Mouse (Mus musculus) forebrain, embryonic 11.5 days (tissue): ENCODE measurements around the gene Stkld1. TPM values are rescaled to one million over a fixed set of nuclear protein-coding genes. Genes with fewer than 3 reads are reported as not detected.

Source experiments
- ATAC-seq: fragments of 200-750 bp; cut with Nextera tagmentation; replicated peaks from 2 replicates; pipeline ENCODE4 v1.8.0; 2017; ENCODE audit warnings: moderate TSS enrichment; ENCODE audit not compliant: low FRiP score
- DNase-seq: peaks from one replicate; pipeline ENCODE4 v3.0.0-alpha.2; 2017; ENCODE audit warnings: low spot score
- H3K27ac ChIP-seq: fragments of 300-500 bp; sonication (generic); 2 replicates; pipeline ENCODE4 v1.5.1; 2014; ENCODE audit warnings: low read depth, low read length
- H3K27me3 ChIP-seq: fragments of 300-500 bp; sonication (generic); 2 replicates; pipeline ENCODE4 v1.6.1; 2014; ENCODE audit warnings: mild to moderate bottlenecking, low read length, mixed read lengths; ENCODE audit not compliant: control insufficient read depth, insufficient read depth
- H3K36me3 ChIP-seq: fragments of 300-500 bp; sonication (generic); 2 replicates; pipeline ENCODE4 v1.6.1; 2014; ENCODE audit warnings: mild to moderate bottlenecking, low read length, moderate library complexity, mixed read lengths; ENCODE audit not compliant: control insufficient read depth, insufficient read depth
- H3K4me1 ChIP-seq: fragments of 300-500 bp; sonication (generic); replicated peaks from 2 replicates; pipeline ENCODE4 v1.6.1; 2014; ENCODE audit warnings: low read length, mixed read lengths; ENCODE audit not compliant: control insufficient read depth, insufficient read depth
- H3K4me2 ChIP-seq: fragments of 300-500 bp; sonication (generic); 2 replicates; pipeline ENCODE4 v1.6.1; 2014; ENCODE audit warnings: low read depth, mild to moderate bottlenecking, low read length, moderate library complexity, mixed read lengths; ENCODE audit not compliant: severe bottlenecking
- H3K4me3 ChIP-seq: fragments of 300-500 bp; sonication (generic); 2 replicates; pipeline ENCODE4 v1.5.1; 2014; ENCODE audit warnings: low read depth, low read length
- H3K9ac ChIP-seq: fragments of 300-500 bp; sonication (generic); 2 replicates; pipeline ENCODE4 v1.6.1; 2014; ENCODE audit warnings: low read length
- H3K9me3 ChIP-seq: fragments of 300-500 bp; sonication (generic); 2 replicates; pipeline ENCODE4 v1.6.1; 2016; ENCODE audit warnings: low read length, mixed read lengths; ENCODE audit not compliant: control insufficient read depth
- WGBS: fragments of 180-500 bp; shearing (Covaris S2); extraction: QIAGEN DNeasy Blood & Tissue Kit; methylation state at CpG from one replicate; pipeline ENCODE4 v1.1.7; 2014; 5-methylcytosine and 5-hydroxymethylcytosine counted together
- polyA plus RNA-seq: library from polyadenylated mRNA; unstranded; fragments of >200 nt; fragmentation: Nextera tagmentation; extraction: Ambion mirVana; gene quantifications from 2 replicates; pipeline ENCODE4 v1.2.1, GENCODE M21; 2014

The Stkld1 gene
- polyA plus RNA-seq, 1 experiment from 2014 or later, result 0.11 TPM

DNA sequence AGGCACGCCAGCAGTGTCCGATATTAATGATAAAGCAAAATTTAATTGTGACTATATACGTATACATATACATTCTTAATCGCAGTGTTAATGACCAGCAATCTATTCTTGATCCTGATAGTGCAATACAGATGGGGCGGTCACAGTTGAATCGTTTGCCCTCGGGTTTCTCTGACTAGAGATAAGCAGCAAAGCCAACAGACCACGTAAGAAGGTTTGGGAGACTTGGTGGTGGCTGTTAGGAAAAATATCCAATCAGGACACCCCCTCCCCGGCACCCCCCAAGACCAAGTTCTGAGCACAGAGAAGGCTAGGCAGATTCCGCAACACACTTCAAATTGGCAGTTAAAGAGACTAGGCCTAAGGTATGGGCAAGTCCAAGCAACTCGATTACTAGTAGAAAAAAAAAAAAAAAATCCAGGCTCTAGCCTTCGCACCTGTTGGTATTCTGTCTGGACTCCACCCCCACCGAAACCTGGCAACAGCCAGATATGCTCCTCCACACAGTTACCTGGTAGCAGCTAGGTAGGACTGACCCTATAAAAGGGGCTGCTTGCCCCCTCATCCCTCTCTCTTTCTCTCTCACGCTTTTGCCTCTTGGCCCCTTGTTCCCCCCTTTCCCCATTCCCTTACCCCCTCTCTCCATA is 31.0 kb downstream of the Stkld1 start:
- 18% methylated on average over 14 of the region's 14 CpGs for WGBS
- DNase-seq, result no peak
- ATAC-seq, result no peak

DNA sequence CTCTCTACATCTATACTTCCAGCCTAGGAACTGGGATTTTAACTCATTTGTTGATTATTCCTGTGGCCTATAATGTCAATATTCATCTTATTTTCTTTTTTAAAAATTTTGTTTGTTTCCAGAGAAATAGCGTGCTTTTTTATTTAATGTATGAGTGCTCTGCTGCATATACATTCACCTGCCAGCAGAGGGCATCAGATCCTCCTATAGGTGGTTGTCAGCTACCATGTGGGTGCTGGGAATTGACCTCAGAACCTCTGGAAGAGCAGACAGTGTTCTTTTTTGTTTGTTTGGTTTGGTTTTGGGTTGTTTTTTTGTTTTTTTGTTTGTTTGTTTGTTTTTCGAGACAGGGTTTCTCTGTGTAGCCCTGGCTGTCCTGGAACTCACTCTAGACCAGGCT is 33.4 kb downstream of the Stkld1 start:
- H3K9me3 ChIP-seq, result no peaks in the 10 kb centered on the region
- no peak overlapping the region for H3K27ac ChIP-seq
- H3K36me3 ChIP-seq, result no peaks in the 10 kb centered on the region
- DNase-seq (no peak), ATAC-seq (no peak)
- H3K4me2 ChIP-seq, result no peak overlapping the region
- H3K4me1 ChIP-seq, result 0 out of 2 replicates have a peak, but pooled peaks cover 4% of the 10 kb centered on the region
- no peak overlapping the region for H3K4me3 ChIP-seq
- no peak overlapping the region for H3K9ac ChIP-seq
- 78% methylated on average over 2 of the region's 2 CpGs for WGBS
- no peaks in the 10 kb centered on the region for H3K27me3 ChIP-seq

More for the DNA sequence above, 31.0 kb downstream of the Stkld1 start:
- Histone ChIP-seq H3K4me3 (peak overlapping the region; percentile 80), H3K9me3 (no peaks in the 10 kb centered on the region), H3K4me2 (peak overlapping the region; percentile 87), H3K4me1 (0 out of 2 replicates have a peak, but pooled peaks cover 4% of the 10 kb centered on the region), H3K27me3 (no peaks in the 10 kb centered on the region), H3K27ac (peak overlapping the region; percentile 92; the same call in 1 of the 2 replicates), H3K36me3 (no peaks in the 10 kb centered on the region; the same call in 1 of the 2 replicates), H3K9ac (peak overlapping the region; percentile 89)

DNA sequence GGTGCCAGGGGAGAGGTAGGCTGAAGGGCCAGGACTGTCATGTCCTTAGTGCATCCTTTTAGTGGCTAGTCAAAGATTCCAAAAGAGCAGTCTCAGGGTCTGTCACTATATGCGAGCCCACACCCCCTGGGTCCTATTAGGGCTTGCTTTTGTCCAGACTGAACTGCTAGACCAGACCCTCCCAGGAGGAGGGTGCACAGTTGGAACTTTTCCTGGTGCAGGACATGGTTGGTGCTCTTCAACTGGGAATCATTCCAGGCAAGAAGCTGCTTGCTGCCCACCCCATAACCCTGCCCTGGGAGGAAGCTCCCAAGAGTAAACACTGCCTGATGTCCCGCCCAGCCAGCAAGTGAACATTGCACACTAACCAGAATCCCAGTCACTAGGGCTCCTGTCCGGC is 39.3 kb downstream of the Stkld1 start, which contains the start of gene Adamts13:
TSS of gene Adamts13 (plus strand) at position 301 of the 400 bp plus-strand sequence.
- Histone ChIP-seq H3K27me3 (no peaks in the 10 kb centered on the region), H3K4me2 (no peak within 1 kb of the TSS), H3K27ac (no peak within 1 kb of the TSS), H3K9me3 (no peaks in the 10 kb centered on the region), H3K4me1 (no peaks in the 10 kb centered on the region), H3K9ac (no peak within 1 kb of the TSS), H3K4me3 (no peak within 1 kb of the TSS), H3K36me3 (no peaks in the 10 kb centered on the region)
- DNase-seq (no peak), ATAC-seq (no peak)
- 80% methylated on average over 3 of the region's 3 CpGs for WGBS

DNA sequence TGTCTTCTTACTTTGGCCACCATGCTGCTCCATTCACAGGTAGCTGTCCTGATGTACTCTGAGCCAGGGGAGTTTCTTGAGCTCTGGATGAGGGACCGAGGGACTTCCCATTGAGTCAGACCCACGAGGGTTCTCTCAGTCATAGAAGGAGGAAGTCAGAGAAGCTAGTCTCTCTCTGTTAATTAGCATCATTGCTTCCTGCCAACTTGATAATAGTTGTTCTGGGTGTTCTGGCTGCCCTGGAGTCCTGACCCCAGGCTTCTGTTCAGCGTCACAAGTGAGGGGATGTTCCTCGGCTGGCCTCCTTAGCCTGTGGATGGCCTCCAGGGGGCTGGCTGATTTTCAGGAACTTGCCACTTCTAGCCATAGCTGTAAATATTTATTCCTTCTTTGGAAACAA is 40.1 kb downstream of the Stkld1 start:
- H3K9me3 ChIP-seq, result no peaks in the 10 kb centered on the region
- WGBS, result 62% methylated on average over 4 of the region's 4 CpGs
- ATAC-seq, result no peak
- no peak overlapping the region for H3K4me2 ChIP-seq
- no peak overlapping the region for H3K4me3 ChIP-seq
- H3K4me1 ChIP-seq, result no peaks in the 10 kb centered on the region
- no peak for DNase-seq
- H3K27ac ChIP-seq, result no peak overlapping the region
- H3K27me3 ChIP-seq, result no peaks in the 10 kb centered on the region
- no peaks in the 10 kb centered on the region for H3K36me3 ChIP-seq
- no peak overlapping the region for H3K9ac ChIP-seq

DNA sequence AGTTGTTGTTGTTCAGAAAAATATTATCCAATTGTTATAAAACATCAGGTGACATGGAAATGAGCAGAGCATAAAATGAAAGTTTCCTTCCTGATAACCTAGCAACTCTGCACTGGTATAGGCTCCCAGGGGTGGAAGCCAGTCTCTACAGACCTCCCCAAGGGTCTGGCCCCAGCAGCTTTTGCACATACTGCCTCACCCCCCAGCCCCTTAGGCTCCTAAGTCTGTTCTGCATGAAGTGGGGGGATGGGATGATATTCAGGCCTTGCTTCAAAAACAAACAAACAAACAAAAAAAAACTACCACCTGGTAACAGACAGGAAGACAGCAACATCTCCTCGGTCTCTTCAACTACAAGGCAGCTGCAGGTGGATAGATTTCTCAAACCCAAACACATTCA is 46.5 kb downstream of the Stkld1 start:
- Histone ChIP-seq H3K9ac (no peak overlapping the region), H3K4me1 (no peaks in the 10 kb centered on the region), H3K27ac (no peak overlapping the region), H3K36me3 (no peaks in the 10 kb centered on the region), H3K4me3 (no peak overlapping the region), H3K9me3 (no peaks in the 10 kb centered on the region), H3K27me3 (no peaks in the 10 kb centered on the region), H3K4me2 (no peak overlapping the region)
- 91% methylated on average over 1 of the region's 1 CpGs for WGBS
- ATAC-seq (no peak), DNase-seq (no peak)

DNA sequence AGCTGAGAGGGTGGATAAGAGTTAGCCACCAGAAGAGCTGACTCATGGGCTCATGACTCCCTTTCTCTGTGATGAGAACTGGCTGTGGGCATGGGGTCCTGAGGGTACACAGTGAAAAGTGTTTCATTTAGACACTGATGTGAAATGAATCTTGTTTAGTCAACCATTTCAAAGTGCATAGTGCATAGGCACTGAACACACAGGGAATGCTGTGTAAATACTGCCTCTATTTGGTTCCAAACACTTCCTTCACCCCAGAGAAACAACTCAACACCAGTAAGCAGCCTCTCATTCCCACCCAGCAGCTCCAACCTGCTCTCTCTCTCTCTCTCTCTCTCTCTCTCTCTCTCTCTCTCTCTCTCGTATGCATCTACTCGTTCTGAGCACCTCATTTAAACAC is 50.3 kb downstream of the Stkld1 start:
- H3K27ac ChIP-seq, result no peak overlapping the region
- no peak for ATAC-seq
- WGBS, result 81% methylated on average over 2 of the region's 2 CpGs
- no peak overlapping the region for H3K4me2 ChIP-seq
- no peaks in the 10 kb centered on the region for H3K4me1 ChIP-seq
- H3K4me3 ChIP-seq, result no peak overlapping the region
- DNase-seq, result no peak
- H3K27me3 ChIP-seq, result no peaks in the 10 kb centered on the region
- H3K9me3 ChIP-seq, result no peaks in the 10 kb centered on the region
- H3K36me3 ChIP-seq, result no peaks in the 10 kb centered on the region
- H3K9ac ChIP-seq, result no peak overlapping the region

DNA sequence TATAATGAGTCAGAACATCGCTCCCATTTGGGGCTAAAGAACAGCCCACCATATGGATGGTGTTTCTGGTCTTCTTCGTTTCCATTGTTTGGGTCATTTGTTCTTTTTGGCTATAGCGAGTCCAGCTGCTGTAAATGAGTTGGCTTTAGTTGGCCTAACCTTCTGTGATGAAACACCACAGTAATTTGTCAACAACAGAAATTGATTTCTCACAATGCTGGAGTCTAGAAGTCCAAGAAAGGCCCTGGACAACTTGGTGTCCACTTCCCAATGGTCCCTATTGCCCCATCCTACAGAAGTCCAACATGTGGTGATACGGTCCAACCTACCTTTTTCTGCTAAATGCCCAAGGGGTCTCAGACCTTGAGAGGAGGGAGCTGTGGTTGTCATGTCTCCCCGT is 50.8 kb downstream of the Stkld1 start:
- no peaks in the 10 kb centered on the region for H3K36me3 ChIP-seq
- no peaks in the 10 kb centered on the region for H3K4me1 ChIP-seq
- no peak for DNase-seq
- no peak for ATAC-seq
- H3K27me3 ChIP-seq, result no peaks in the 10 kb centered on the region
- no peak overlapping the region for H3K4me3 ChIP-seq
- no peak overlapping the region for H3K4me2 ChIP-seq
- H3K27ac ChIP-seq, result no peak overlapping the region
- H3K9me3 ChIP-seq, result no peaks in the 10 kb centered on the region
- no peak overlapping the region for H3K9ac ChIP-seq
- WGBS, result 92% methylated on average over 5 of the region's 5 CpGs

DNA sequence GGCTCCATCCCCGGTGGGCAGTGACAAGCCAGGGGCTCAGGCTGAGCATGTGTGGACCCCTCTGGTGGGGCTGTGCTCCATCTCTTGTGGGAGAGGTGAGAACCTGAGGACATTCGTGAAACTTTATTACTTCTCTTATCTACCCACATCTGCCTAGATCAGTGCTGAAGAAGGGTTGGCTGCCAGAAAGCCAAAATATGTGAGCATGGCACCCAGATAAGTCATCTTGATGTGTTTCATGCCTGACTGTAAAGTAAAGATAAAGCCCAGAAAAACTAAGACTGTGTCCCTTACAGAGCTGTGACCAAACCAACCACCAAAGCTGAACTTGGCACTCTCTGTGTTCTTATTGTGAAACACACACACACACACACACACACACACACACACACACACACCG is 60.1 kb downstream of the Stkld1 start:
- no peak overlapping the region for H3K27ac ChIP-seq
- H3K4me2 ChIP-seq, result no peak overlapping the region
- ATAC-seq, result no peak
- WGBS, result 79% methylated on average over 3 of the region's 3 CpGs
- H3K4me1 ChIP-seq, result no peaks in the 10 kb centered on the region
- H3K36me3 ChIP-seq, result no peaks in the 10 kb centered on the region
- H3K27me3 ChIP-seq, result no peaks in the 10 kb centered on the region
- H3K9me3 ChIP-seq, result no peaks in the 10 kb centered on the region
- H3K4me3 ChIP-seq, result no peak overlapping the region
- DNase-seq, result no peak
- no peak overlapping the region for H3K9ac ChIP-seq

DNA sequence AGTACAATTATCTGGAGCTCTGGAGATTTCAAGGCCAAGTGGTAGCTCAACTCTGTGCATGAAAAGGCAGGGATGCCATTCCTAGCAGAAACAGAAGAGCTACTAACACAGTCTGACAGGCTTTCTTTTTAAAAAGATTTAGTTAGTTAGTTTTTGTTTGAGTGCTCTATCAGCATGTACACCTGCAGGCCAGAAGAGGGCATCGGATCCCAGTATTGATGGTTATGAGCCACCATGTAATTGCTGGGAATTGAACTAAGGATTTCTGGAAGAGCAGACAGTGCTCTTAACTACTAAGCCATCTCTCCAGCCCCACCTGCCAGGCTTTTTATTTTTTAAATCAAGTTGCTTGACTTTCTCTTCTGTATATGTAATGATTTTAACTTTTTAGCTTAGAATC is 63.7 kb downstream of the Stkld1 start:
- Histone ChIP-seq H3K27ac (no peak overlapping the region), H3K4me3 (no peak overlapping the region), H3K4me2 (no peak overlapping the region), H3K9ac (no peak overlapping the region), H3K36me3 (no peaks in the 10 kb centered on the region), H3K27me3 (no peaks in the 10 kb centered on the region), H3K4me1 (no peaks in the 10 kb centered on the region), H3K9me3 (no peaks in the 10 kb centered on the region)
- ATAC-seq (no peak), DNase-seq (no peak)
- 85% methylated on average over 1 of the region's 1 CpGs for WGBS
